Mouse (Mus musculus): ENCODE data around the gene Baiap2l1.

GRCm38 (mm10) chr5:144368661-144369205 is 10.8 kb upstream of the Baiap2l1 start:
- TF ChIP-seq POLR2A (IDR thresholded peaks at IDR 0.05; ENCODE audit: control insufficient read depth, low read depth, low read length): no peak
- no peak for TF ChIP-seq CTCF (IDR thresholded peaks at IDR 0.05; ENCODE audit: control insufficient read depth, insufficient read depth, insufficient replicate concordance, low read depth, low read length)
